Mouse (Mus musculus) lung, adult 18-20 months (tissue): ENCODE measurements around the gene Trim62.

Source experiments
- DNase-seq, 2 experiments: peaks; one replicate each; pipeline ENCODE4 v3.0.0; 2022; ENCODE audit warnings: mixed read lengths in 2 of 2

Gene Trim62

GRCm38 (mm10) chr4:128883379-128883781 is at the start of gene Trim62:
Gene Trim62 (plus strand): TSS chr4:128883580.
- peak; percentile 78 to 84 for DNase-seq

- no peak for DNase-seq
Measured at GRCm38 (mm10) chr4:128838202-128838601, 45.2 kb upstream of the Trim62 start.

DNA sequence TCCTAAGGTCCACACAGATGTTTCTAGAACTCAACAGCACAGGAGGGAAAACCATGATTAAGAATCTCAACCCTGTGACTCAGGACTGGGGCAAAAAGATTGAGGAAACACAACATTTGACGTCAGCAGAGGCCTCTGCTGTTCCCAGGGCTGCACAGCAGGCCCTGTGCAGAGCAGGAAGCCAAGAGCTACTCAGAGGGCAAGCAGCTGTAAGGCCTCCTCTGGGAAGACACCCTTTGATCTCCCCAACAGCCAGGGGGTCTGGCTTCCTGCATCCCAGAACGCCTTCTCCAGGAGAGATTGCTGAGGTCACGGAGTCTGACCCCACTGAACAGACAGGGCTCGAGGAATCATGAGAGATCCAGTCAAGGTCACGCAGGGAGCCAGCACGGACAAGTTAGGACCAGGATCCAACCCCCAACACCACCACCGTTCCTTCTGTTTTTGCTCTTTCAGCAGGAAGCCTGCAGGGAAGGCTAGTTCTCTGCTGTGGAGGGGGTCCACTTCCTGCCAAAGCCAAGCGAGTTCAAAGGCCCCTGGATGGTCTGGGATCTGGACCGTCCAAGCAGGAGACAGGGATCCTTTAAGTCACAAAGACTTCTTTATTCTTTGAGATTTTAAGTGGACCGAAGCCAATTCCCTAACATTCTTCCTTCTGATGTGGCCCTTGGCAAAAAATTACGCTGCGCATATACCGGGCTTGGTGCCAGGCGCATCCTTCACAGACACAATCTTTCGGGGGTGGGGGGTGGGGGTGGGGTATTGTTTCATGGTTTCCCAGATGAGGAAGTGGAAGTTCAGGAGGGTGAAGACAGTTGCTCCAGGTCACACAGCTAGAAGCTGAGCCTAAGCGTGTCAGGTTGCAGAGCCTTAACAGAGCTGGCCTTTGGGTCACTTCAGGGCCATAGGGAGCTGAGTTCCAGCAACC is 43.3 kb upstream of the Trim62 start:
- DNase-seq, result peak; percentile 21 to 30

DNA sequence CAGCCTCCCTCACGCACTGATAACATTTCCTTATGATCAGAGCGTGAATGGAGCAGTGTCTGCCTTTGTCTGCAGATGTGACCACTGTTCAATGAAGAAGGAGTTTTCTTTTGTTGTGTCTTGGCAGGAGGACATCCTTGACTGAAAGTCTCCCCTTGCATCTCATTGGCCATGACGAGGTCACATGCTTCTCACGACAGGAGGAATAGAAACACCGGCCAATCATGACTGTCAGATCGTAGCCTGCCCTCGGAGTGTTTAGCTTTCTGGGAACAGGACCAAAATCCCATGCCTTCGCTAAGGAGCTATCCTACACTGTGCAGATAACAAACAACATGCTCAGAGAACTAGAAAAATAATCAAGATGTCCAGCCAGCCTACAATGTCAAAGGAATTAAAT is 42.1 kb upstream of the Trim62 start:
- DNase-seq, result no peak

DNA sequence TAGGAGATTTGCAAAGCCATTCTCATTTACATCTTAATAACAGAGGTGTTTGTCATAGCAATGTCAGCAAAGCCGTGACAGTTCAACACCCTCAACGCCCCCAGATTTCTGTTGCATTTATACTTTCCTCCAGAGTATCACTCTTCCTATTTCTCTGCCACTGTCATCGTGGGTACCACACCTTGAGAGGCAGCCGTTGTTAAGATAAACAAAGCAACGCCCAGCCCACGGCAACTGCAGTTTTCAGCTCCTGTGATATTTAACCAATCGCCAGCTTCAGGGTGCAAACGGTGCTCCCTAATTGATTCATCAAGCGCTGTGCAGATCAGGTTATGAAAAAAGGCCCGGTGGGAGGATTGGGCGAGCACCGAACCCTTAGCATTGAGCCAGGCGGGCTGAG is 38.8 kb upstream of the Trim62 start:
- DNase-seq, result no peak

DNA sequence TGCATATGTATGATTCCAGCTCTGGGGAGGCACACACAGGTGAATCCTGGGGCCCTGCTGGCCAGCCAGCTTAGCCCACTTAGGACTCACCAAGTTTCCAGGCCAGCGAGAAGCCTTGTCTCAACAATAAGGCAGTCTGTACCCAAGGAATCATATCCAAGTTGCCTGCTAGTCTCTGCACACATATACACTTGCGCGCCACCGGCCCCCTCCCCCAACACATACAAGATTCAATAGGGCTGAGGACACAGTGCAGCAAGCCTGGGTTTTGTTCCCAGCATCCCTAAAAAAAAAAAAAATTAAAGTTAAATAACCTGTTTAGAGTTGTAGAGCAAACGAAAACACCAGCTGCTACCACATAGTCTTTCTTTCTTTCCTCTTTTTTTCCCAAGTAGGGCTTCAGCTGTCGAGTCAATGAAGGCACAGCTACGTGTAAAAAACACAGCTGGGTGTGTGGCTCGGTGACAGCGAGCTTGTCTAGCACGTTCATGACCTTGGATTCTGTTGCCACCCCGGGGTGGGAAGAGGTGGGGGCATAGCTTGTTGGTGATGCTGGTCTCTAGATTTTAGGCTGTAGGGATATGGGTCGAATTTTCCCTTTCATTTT is 37.9 kb upstream of the Trim62 start:
- DNase-seq, result no peak

DNA sequence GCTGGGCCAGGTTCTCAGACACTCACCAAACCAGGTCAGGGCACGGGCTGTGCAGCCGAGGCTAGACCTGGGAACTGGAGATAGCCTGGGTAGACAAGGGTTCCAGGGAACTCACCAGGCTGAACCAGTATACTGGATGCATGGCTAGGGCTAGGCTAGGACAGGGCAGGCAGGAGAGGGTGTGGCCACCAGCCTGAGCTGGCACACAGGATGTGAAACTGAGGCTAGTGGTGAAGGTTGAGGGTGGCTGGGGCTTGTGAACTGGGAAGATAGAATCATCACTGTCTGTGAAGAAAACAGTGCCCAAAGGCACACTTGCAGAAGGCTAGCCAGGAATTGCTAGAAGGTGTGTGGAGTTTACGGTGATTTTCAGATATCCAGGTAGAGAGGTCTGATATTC is 34.4 kb upstream of the Trim62 start:
- DNase-seq, result no peak

DNA sequence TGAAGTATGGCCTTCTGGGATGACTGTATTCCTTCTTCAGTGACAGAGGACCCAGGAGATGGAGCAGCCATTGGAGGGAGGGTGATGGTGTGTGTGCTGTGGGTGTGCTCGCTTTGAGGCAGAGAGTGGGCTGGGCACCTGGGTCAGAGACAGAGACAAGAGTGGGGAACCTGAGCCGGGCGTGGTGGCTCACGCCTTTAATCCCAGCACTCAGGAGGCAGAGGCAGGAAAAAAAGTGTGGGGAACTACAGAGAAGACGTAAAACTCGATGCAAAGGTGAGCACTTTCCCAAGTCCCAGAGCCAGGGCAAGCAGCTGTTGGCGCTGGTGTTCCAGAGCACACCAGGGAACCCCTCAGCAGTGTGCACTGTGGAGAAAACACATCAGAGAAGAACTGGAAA is 33.7 kb upstream of the Trim62 start:
- DNase-seq, result no peak

- no peak for DNase-seq
Measured at GRCm38 (mm10) chr4:128852266-128852887, 31.0 kb upstream of the Trim62 start.

DNA sequence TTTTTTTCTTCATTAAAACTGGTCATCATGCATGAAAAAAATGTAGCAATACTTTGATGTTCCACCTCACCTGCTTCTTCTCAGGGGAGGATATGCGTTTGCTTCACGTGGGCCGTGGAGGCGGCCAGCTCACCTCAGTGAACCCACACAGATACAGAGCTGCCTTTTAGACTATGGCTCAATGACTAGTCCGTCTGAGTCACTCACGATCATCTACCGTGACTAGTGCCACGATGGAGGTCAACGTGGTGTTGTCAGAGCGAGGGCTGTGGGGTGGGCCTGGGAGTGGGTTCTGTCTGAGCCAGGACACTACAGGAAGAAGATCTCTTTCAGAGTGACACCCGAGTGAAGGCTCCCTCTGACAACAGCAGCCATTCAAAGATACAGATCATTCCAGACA is 30.3 kb upstream of the Trim62 start:
- no peak for DNase-seq

DNA sequence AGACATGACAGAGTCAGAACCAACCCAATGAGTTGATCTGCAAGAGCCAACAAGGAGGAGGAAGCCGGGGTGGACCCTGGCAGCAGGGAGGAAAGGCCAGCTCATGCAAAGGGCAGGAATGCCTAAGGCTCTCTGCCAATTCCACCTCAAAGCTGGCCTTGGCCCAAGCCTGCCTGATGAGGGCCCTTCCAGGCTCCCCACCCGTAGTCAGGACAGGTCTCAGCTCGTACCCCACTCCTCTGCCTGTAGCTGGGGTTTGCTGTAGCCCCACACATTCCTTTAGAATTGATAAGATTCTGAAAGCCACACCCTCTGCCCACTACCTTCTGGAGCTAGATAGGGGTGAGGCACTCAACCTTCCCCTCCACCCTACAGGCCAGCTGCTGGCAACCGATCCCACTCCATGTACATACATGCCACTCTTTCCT is 27.8 kb upstream of the Trim62 start:
- peak; percentile 84 to 90 for DNase-seq

DNA sequence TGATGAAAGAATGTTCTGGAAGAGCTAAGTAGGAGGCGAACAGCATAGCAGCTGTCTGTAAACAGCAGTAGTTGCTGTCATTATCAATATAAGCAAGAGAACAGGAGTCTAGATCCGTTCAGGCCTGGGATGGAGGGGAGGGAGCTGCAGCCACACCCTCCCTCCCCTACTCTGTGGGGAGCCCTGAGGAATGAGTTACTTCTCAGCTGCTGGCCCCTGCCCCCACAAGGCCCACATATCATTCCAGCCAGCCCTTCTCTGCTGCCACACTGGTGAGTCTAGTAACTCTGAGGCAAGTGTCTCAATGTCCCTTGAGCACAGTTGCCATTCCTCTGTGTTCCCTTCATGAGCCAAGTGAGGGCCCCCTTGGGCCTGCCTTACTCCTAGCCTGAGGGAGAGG is 26.2 kb upstream of the Trim62 start:
- DNase-seq, result no peak

GRCm38 (mm10) chr4:128858226-128858625 is 25.2 kb upstream of the Trim62 start:
- DNase-seq, result peak; percentile 61 to 74

GRCm38 (mm10) chr4:128858878-128859277 is 24.5 kb upstream of the Trim62 start:
- DNase-seq, result no peak

GRCm38 (mm10) chr4:128872992-128873391 is 10.4 kb upstream of the Trim62 start:
- DNase-seq, result no peak

DNA sequence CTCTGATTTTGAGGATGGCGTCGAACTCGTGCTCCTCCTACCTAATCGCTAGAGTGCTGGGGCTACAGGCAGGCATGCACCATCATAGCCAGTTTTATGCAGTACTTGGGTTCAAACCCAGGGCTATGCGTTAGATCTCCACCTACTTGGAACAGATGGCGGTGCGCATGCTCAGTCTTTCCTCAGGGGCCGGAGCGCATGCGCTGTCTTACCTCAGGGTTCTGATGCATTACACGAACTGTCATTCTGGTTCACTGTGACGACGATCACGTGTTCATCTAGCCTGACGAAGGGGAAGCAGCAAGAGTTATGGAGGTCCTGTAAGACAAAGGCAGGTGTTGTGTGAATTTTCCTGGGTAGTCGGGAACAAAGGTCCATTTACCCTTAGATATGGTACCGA is 9.3 kb upstream of the Trim62 start:
- no peak for DNase-seq

DNA sequence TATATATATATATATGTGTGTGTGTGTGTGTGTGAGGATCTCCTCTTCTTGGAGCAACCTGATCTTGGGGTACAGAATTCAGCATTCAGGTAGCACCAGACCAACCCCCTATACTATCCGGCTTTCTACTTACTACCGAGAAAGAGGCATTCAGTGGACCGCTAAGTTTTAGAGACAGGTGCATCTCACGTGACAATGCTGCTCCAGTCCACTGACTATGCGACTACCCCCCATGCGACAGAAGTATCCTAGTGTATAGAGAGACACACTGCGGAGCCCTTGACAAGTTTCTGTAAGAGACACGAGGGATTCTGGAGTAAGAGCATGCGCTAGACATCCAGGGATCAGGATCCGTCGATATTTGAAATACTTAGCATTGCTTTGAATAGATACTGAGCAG is 7.9 kb upstream of the Trim62 start:
- no peak for DNase-seq

DNA sequence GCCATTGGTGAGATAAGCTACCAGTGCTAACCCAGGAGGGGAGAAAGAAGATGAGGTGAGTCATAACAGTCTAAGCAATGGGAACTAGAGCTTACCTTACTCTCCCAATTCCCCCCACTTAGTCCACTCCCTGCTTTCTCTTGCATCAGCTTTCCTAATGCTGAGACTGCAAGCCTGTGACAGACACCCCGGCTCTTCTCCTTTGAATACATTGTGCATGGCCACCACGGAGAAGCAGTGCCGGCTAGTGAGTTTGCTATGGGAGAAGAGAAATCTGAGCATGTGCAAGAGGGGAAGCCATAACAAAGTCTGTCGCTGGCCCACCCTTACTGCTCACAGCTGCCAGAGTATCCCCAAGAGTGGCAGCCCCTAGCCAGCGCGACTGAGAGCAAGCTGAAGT is 5.9 kb upstream of the Trim62 start:
- no peak for DNase-seq

GRCm38 (mm10) chr4:128878901-128879491 is 4.4 kb upstream of the Trim62 start:
- DNase-seq, result no peak

DNA sequence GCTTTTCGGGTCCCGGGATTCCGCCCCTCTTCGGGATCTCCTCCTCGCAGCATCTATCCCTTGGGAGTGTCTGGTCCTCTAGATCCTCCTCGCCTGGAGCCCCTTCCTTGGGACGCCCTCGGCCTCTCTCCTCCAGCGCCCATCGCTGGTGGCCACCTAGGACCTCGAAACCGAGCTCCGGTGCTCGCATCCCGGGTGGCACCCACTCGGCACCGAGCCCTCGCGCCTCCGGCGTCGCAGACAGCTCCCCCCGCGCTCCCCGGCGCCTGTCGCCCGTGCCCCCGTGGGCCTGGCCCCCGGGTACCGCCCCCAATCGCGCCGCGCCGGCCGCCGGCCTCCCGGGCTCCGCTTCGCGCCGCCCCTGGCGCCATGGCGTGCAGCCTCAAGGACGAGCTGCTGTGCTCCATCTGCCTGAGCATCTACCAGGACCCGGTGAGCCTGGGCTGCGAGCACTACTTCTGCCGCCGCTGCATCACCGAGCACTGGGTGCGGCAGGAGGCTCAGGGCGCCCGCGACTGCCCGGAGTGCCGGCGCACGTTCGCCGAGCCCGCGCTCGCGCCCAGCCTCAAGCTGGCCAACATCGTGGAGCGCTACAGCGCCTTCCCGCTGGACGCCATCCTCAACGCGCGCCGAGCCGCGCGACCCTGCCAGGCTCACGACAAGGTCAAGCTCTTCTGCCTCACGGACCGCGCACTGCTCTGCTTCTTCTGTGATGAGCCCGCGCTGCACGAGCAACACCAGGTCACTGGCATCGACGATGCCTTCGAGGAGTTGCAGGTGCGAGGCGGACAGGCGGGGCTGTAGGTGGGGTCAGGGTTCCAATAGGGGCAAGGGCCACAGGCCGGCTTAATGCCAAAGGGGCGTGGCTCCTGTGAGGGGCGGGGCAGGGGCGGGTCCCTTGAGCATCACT is 676 bp downstream of the Trim62 start:
- peak; percentile 54 to 57 for DNase-seq

- no peak for DNase-seq
Measured at GRCm38 (mm10) chr4:128884711-128885095, 1.3 kb downstream of the Trim62 start.

GRCm38 (mm10) chr4:128885540-128885939 is 2.2 kb downstream of the Trim62 start:
- no peak for DNase-seq
